Mouse (Mus musculus) ES-Bruce4 (cell line): ENCODE measurements around the gene Ccdc182.

Experiments used
- EP300 ChIP-seq: IDR thresholded peaks from 2 replicates; pipeline ENCODE4 v1.6.1; 2011; ENCODE audit warnings: low read depth, low read length; ENCODE audit not compliant: insufficient read depth
- POLR2A ChIP-seq: IDR thresholded peaks from one replicate; pipeline ENCODE4 v1.8.1; 2011; ENCODE audit warnings: low read length; ENCODE audit not compliant: insufficient read depth

GRCm38 (mm10) chr11:88337926-88338325, 44.1 kb downstream of the Ccdc182 start:
- no peak for TF ChIP-seq POLR2A
- no peak for TF ChIP-seq EP300
